Mouse (Mus musculus) olfactory bulb, adult 2 months (tissue): ENCODE measurements around the gene Igdcc3.

Experiments
- CTCF ChIP-seq: fragments of 200-500 bp; IDR thresholded peaks from 2 replicates; pipeline ENCODE4 v1.5.1; 2012; ENCODE audit warnings: low read depth, mild to moderate bottlenecking, low read length, moderate library complexity; ENCODE audit not compliant: insufficient read depth
- POLR2A ChIP-seq: fragments of 200-500 bp; IDR thresholded peaks from 2 replicates; pipeline ENCODE4 v1.6.1; 2012; ENCODE audit warnings: mild to moderate bottlenecking, low read depth, low read length, moderate library complexity; ENCODE audit not compliant: insufficient read depth

GRCm38 (mm10) chr9:65102377-65103172 is 38.4 kb upstream of the Igdcc3 start:
- no peak for TF ChIP-seq POLR2A
- no peak for TF ChIP-seq CTCF
